Mouse (Mus musculus) frontal cortex, adult (tissue): ENCODE results near the gene Acot12.

Experiments used
- ATAC-seq: cut with Nextera tagmentation; 2 replicates; pipeline ENCODE4 v1.9.2; 2017; ENCODE audit warnings: mild to moderate bottlenecking, moderate library complexity, mixed read lengths; ENCODE audit not compliant: low TSS enrichment

The Acot12 gene

DNA sequence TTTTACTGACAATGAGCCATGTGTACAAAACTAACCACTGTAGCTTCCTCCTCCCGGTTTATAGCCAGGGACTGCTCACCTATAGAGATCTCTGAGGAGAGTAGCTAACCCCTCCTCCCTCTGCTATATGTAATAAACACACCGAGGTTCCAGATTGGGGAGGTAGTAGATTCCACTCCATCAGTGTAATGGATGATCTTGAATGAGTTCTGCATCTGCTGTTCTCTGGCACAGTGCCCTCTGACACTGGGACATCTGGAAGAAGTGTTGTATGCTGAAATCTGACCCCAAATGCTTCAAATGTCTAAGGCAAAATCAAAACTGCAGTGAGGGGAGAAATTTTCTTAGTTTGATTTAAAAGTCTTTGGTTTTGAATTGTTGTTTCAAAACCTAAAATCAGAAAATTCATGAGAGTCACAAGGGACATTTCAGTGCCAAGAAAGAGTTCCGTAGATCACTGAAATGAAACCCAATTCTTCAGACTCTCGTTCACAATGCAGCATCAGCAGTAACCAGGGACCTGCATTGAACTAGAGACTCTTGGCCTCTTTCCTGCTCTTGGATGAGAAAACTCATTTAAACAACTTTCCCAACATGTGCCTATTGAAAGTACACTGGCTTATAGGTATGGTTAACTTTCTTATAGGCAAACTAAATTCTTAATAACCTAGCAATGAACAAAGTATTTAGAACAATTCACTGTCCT is 83.7 kb downstream of the Acot12 start:
- no peak for ATAC-seq

DNA sequence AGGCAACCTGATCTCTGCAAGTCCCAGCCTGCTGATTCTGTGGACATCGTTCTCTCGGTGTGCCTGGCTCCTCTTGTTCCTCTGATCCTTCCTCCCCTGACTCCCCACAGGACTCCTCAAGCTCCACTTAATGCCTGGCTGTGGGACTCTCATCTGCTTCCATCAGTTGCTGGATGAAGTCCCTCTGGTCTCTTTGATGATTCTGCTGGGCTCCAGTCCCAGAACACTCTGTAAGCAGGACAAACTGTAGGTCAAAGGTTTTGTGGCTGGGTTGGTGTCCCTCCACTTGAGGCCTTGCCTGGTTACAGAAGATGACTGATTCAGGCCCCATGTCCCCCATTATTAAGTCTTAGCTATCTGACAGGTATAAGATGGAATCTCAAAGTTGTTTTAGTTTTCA is 84.8 kb downstream of the Acot12 start:
- no peak for ATAC-seq

DNA sequence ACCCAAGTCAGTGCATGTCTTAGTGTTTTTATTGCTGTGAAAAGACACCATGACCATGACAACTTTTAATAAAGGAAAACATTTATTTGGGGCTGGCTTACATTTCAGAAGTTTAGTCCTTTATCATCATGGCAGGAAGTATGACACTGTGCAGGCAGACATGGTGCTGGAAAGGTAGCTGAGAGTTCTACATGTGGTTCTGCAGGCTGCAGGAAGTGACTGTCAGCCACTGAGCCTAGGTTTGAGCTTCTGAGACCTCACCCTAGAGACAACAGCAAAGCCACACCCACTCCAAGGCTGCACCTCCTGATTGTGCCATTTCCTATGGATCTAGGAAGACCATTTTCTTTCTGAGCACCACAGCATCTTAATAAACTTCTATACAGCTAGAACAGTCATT is 86.6 kb downstream of the Acot12 start:
- no peak for ATAC-seq
